Mouse (Mus musculus) v-Abl transformed pro-B cells (cell line): ENCODE results near the gene Efna4.

ENCODE experiments used
- in situ Hi-C, 2 experiments: fragments of 400-800 bp; cut with MboI; formaldehyde crosslinking; loops; one replicate each; pipeline ENCODE4 v1.15.1; 2025; ENCODE audit not compliant: unreplicated experiment in 2 of 2

Gene Efna4

GRCm38 (mm10) chr3:89333053-89333452 is 4.8 kb downstream of the Efna4 start:
- in situ Hi-C loops: loop anchor here (25.0 kb wide), 2 partner anchors 429 to 529 kb away; partner anchors contain the start of genes Chrnb2 (in 2 of the 2) and Ube2q1 (in 2 of the 2)

- in situ Hi-C loops: loop anchor here (25.0 kb wide), 2 partner anchors 430 to 530 kb away; partner anchors contain the start of genes Chrnb2 (in 2 of the 2) and Ube2q1 (in 2 of the 2)
These were observed 5.4 kb downstream of the Efna4 start for GRCm38 (mm10) chr3:89332476-89332875.

DNA sequence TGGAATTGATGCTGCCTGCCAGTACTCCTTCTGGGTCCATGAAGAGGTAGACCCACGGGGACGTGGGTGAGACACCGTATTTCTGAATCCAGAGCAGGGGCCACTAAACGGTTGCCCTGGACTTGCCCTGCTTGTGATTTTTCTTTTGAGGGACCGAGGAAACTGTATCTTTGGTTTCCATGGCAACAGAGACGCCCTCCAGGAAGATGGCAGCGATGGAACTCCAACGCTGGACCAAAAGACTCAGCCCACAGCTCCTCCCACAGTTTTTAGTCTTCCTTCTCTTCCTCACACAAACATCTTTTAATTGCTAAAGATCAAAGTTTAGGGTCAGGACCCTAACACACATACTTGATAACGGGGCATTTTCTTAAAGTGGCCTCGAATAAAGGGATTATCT is 5.8 kb downstream of the Efna4 start:
- in situ Hi-C loops: loop anchor here (25.0 kb wide), 2 partner anchors 430 to 530 kb away; partner anchors contain the start of genes Chrnb2 (in 2 of the 2) and Ube2q1 (in 2 of the 2)

DNA sequence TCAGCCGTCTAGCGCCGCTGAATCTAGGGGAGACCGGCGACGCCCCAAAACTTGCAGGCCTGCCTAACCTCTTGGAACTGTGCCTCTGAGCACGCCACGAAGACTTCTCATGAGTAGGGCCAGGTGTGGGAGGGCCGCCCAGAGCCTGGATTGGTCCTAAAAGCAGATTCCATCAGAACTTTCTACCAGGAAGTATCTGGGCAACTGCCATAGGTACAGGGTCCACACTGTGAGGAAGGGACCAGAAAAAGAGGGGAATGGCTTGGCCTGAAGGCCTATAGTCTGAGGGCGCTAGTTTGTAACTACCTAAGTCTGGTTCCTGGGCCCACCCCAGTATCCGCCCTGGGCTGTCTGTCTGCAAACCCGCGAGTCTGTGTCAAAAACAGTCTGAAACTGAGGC is 6.3 kb downstream of the Efna4 start:
- in situ Hi-C loops: loop anchor here (25.0 kb wide), 2 partner anchors 431 to 531 kb away; partner anchors contain the start of genes Chrnb2 (in 2 of the 2) and Ube2q1 (in 2 of the 2)

DNA sequence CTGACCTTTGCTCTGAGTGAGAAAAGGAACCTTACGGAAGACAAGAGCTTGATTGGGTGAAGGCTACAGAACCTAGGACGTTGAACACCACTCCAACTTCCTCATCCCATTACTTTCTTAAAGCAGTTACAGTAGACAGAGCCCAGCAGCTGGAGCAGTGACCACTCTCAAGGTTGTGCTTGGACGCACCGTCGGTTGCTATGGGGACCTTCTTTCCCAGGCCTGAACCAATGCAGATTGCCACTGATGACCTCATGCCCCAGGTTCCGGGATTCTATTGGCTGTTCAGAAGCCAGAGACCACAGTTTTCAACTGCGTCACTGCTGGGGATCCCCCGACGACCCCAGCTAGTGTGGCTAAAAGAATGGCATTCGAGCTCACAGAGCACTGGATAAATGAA is 6.9 kb downstream of the Efna4 start:
- in situ Hi-C loops: loop anchor here (25.0 kb wide), 2 partner anchors 431 to 531 kb away; partner anchors contain the start of genes Chrnb2 (in 2 of the 2) and Ube2q1 (in 2 of the 2)

- in situ Hi-C loops: loop anchor here (25.0 kb wide), 2 partner anchors 432 to 532 kb away; partner anchors contain the start of genes Chrnb2 (in 2 of the 2) and Ube2q1 (in 2 of the 2)
These were observed 7.5 kb downstream of the Efna4 start for GRCm38 (mm10) chr3:89330346-89330745.

DNA sequence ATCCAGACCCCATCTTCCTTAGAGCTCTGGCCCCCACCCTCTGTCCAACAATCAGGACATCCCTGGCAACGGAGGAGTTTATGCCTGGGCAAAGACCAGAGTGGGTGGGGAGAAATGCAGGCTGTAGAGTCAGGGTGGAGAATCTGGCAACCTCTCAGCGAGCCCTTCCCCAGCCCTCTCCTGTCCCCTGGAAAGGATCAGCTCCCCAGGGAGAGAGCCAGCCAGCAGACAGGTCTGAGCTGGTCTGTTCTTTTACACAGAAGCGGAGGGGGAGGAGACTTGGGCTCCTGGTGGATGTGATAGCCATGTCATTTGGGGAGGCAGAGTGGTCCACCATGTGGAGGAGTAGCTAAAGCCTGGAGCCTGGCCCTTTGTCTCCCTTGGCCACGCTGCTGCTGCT is 9.2 kb downstream of the Efna4 start:
- in situ Hi-C loops: loop anchor here (10.0 to 25.0 kb wide), 3 partner anchors 434 to 534 kb away; partner anchors contain the start of genes Chrnb2 (in 2 of the 2) and Ube2q1 (in 2 of the 2)

GRCm38 (mm10) chr3:89327371-89327870 is 10.4 kb downstream of the Efna4 start:
- in situ Hi-C loops: loop anchor here (10.0 to 25.0 kb wide), 3 partner anchors 435 to 535 kb away; partner anchors contain the start of genes Chrnb2 (in 2 of the 2) and Ube2q1 (in 2 of the 2)

DNA sequence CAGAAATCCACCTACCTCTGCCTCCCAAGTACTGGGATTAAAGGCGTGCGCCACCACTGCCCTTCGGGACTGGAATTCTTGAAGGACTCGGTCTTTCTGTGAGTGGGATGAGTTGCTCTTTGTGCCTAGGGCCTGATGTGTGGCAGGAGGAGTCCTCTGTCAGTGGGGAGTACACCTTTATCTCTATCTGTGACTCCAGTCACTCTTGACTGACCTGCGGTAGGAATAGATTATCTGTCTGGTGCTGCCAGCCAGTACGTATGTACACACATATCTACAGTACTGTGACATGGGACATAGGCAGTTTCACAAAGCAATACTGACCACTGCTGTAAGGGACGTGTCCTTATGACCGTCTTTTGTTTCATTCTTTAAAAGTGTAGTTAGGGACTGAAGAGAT is 11.9 kb downstream of the Efna4 start:
- in situ Hi-C loops: loop anchor here (10.0 to 25.0 kb wide), 3 partner anchors 436 to 536 kb away; partner anchors contain the start of genes Chrnb2 (in 2 of the 2) and Ube2q1 (in 2 of the 2)

GRCm38 (mm10) chr3:89322514-89323165 is 15.2 kb downstream of the Efna4 start, which contains the start of gene Efna3:
Efna3 (minus strand) TSS chr3:89322965.
- in situ Hi-C loops: loop anchor here in 1 of 2 experiments (10.0 kb wide), 1 partner anchor 532 kb away; no protein-coding TSS in a partner anchor

DNA sequence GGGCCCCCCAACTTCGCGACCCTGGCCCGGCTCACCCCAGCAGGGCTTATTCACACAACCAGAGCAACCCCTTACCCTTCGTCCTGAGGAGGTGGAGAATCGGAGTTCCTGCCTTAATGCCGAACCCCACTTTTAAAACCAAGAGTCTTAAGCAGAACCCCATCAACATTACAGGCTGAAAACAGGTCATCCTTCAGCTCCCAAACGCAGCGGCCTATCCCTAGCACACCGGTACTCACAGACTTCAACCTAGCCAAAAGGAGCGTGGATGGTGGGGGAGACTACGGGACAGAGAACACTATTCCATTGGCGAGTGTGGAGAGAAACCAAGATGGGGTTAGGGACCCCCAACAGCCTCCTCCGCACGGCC is 15.7 kb downstream of the Efna4 start:
- in situ Hi-C loops: loop anchor here in 1 of 2 experiments (10.0 kb wide), 1 partner anchor 533 kb away; no protein-coding TSS in a partner anchor

DNA sequence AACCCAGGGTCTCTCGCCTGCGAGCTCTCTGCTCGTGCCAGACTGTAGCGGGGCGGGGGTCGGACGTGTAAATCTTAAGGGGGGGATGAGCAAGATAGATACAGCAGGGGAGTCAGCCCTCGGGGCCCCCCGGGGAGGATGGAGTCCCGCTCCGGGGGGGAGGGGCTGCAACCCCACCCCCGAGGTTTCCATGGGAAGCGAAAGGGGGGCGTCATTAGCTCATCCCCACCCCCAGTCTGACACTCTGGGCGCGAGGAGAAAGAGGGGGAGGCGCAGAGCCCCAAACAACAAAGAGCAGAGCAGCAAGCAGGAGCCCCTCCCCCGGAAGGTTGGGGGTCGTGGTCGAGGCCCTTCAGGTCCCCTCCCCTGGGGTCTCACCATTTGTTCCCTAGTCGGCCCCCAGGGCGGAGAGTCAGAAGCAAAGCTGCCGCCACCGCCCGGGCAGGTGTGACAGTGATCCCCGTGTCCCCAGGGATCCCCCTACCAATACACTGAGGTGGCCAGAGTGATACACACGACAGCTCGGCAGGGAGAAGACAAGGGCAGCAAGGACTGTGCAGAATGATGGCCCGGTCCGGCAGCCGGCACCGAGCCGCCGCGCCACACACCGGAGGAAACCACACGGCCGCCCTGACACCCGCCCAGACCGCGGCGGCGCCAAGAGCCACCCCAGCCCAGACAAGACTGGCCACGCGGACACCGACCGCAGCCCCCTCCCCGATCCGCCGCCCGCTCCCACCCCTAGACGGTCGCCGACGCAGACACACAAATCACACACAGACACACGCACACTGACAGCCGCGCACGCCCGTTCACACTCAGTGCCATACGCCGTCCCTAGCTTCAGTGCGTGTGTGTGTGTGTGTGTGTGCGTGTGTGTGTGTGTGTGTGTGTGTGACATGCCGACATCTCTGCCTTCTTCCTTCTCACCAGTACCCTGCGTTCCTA is 16.4 kb downstream of the Efna4 start:
- in situ Hi-C loops: loop anchor here in 1 of 2 experiments (10.0 kb wide), 1 partner anchor 533 kb away; no protein-coding TSS in a partner anchor

DNA sequence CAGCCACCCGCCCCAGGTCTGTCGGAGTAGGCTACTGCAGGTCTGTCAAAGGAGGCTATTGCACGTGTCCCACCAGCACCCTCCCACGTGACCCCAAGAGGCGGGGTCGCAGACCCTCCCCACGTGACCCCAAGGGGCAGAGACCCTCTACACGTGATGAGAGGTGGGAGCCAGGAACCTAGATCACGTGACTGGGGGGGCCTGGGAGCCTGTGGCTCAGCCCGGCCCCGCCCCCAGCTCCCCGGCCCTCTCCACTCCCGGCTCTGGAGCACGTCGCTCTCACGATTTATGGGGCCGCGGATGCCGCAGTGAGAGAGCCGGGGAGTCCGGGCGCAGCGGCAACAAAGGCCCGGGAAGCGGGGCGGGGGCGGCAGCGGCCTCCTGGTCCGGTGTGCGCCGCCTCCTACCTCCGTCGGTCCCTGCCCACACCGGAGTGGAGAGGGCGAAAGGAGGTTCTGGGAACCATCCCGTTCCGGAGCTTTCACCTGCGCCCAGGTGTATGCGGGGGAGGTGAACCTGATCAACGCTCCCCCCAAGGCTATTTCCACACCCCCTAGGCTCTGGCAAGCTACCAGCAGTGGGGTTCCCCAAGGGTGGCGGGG is 17.1 kb downstream of the Efna4 start:
- in situ Hi-C loops: loop anchor here in 1 of 2 experiments (10.0 kb wide), 1 partner anchor 534 kb away; no protein-coding TSS in a partner anchor

DNA sequence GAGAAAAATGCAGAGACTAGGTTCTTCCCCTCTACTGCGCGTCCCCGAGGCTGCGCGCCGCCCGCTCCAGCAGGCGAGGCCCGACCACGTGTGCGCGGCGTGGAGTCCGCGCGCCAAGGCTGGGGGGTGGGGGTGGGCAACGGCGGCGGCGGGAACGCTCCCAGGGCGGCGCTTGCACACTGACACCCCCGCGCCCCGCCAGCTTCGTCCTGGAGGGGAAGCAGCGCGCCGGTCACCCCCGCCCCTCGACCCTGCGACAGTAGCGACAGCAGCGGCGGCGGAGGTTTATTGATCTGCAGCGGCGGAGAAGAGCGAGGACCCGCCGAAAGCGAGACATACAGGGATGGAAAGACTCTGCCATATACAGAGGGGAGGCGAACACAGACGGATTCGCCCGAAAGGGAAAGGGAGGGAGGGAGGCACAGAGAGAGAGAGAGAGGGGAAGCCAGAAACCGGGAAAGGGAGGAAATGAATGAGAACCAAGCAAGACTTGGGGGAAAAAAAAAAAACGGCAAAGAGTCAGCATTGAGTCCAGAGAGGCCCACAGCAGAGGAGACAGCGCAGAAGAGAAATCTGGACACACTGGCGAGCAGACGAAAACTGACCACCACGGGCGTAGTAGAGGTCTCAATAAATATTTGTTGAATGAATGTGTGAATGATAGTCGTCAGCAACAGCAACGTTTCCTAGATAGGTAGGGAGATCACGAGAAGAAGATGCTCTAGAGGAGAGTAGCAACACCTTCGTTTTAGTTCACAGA is 18.1 kb downstream of the Efna4 start:
- in situ Hi-C loops: loop anchor here in 1 of 2 experiments (10.0 kb wide), 1 partner anchor 535 kb away; no protein-coding TSS in a partner anchor

GRCm38 (mm10) chr3:89318971-89319590 is 18.7 kb downstream of the Efna4 start:
- in situ Hi-C loops: no loop called here

DNA sequence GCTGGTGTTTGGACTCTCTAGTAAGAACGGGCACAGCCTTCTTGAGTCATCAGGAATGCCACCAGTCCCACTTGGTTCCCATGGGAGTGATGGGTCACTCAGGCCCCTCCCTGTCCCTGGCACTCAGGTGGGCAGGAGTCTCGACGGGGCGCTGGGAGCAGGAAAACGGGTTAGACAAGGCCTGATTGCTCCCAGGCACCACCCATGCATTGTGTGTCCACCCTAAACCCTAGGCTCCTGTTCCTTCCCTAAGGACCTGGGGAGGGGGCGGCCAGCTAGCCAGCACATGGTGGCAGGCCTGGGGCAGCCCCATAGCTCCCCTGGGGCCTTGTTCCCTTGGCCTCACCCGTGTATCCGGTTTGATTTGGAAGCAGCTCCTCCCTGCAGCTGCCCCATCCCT is 19.5 kb downstream of the Efna4 start:
- in situ Hi-C loops: no loop called here

DNA sequence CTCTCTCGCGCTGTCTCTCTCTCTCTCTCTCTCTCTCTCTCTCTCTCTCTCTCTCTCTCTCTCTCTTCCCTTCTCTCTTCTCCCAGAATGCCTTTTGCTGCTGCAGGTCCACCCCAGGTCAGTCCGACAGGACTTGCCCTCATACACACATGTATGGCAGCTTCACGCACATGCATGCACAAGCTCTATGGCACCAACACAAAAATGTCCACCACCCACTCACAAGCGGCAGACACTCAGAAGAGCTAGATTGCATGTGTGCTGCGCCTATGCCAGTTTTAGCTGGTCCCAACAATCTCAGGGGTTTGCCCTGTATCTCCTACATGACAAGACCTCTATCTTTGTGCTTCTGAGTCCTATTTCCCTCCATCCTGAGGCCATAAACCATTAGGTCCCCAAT is 20.6 kb downstream of the Efna4 start:
- in situ Hi-C loops: no loop called here

- in situ Hi-C loops: no loop called here
These were observed 21.0 kb downstream of the Efna4 start for GRCm38 (mm10) chr3:89316833-89317232.
